Mouse (Mus musculus): ENCODE results near the gene Dmgdh. TPM values are rescaled to one million over a fixed set of nuclear protein-coding genes. Genes with fewer than 3 reads are reported as not detected.

The Dmgdh gene
- polyA plus RNA-seq, 1 experiment from 2014 or later: 0.07 TPM

- H3K27ac ChIP-seq (ENCODE audit: low read depth, low read length): no peak overlapping the region
- WGBS: 18% methylated on average over 14 of the region's 14 CpGs
- ATAC-seq (ENCODE audit: low read depth): 0 out of 2 replicates have a peak, but pooled peaks have one; percentile 54
Observed at GRCm38 (mm10) chr13:93758149-93758898, 84.1 kb downstream of the Dmgdh start.

GRCm38 (mm10) chr13:93761831-93762230 lies 87.6 kb downstream of the Dmgdh start:
- H3K36me3 ChIP-seq (ENCODE audit: control insufficient read depth, insufficient read depth, low read length): no peaks in the 10 kb centered on the region
- no peaks in the 10 kb centered on the region for H3K4me1 ChIP-seq (ENCODE audit: control insufficient read depth, insufficient read depth, low read length)
- no peaks in the 10 kb centered on the region for H3K27me3 ChIP-seq (ENCODE audit: control insufficient read depth, insufficient read depth, low read length)
- no peak for ATAC-seq (ENCODE audit: low read depth)
- H3K4me2 ChIP-seq (ENCODE audit: low read depth, low read length): no peak overlapping the region
- WGBS: 97% methylated on average over 8 of the region's 8 CpGs
- no peak overlapping the region for H3K4me3 ChIP-seq (ENCODE audit: low read depth, low read length)
- H3K27ac ChIP-seq (ENCODE audit: low read depth, low read length): no peak overlapping the region
- no peak overlapping the region for H3K9ac ChIP-seq (replicated peaks; ENCODE audit: low read depth, low read length)
- H3K9me3 ChIP-seq (ENCODE audit: control insufficient read depth, low read length): no peaks in the 10 kb centered on the region

More at GRCm38 (mm10) chr13:93758149-93758898, 84.1 kb downstream of the Dmgdh start:
- Histone ChIP-seq H3K36me3 (ENCODE audit: control insufficient read depth, insufficient read depth, low read length) (no peaks in the 10 kb centered on the region), H3K4me1 (ENCODE audit: control insufficient read depth, insufficient read depth, low read length) (no peaks in the 10 kb centered on the region), H3K4me3 (ENCODE audit: low read depth, low read length) (no peak overlapping the region), H3K4me2 (ENCODE audit: low read depth, low read length) (no peak overlapping the region), H3K9me3 (ENCODE audit: control insufficient read depth, low read length) (no peaks in the 10 kb centered on the region), H3K27me3 (ENCODE audit: control insufficient read depth, insufficient read depth, low read length) (no peaks in the 10 kb centered on the region), H3K9ac (replicated peaks; ENCODE audit: low read depth, low read length) (no peak overlapping the region)

- H3K27ac ChIP-seq (ENCODE audit: low read depth, low read length): no peak overlapping the region
- 85% methylated on average over 3 of the region's 3 CpGs for WGBS
- ATAC-seq (ENCODE audit: low read depth): no peak
Observed at GRCm38 (mm10) chr13:93762879-93763278, 88.6 kb downstream of the Dmgdh start.

GRCm38 (mm10) chr13:93764321-93764973 lies 90.2 kb downstream of the Dmgdh start:
- Histone ChIP-seq H3K36me3 (ENCODE audit: control insufficient read depth, insufficient read depth, low read length) (no peaks in the 10 kb centered on the region), H3K9me3 (ENCODE audit: control insufficient read depth, low read length) (no peaks in the 10 kb centered on the region), H3K27me3 (ENCODE audit: control insufficient read depth, insufficient read depth, low read length) (no peaks in the 10 kb centered on the region), H3K4me1 (ENCODE audit: control insufficient read depth, insufficient read depth, low read length) (no peaks in the 10 kb centered on the region), H3K9ac (replicated peaks; ENCODE audit: low read depth, low read length) (no peak overlapping the region), H3K4me3 (ENCODE audit: low read depth, low read length) (no peak overlapping the region), H3K4me2 (ENCODE audit: low read depth, low read length) (no peak overlapping the region), H3K27ac (ENCODE audit: low read depth, low read length) (no peak overlapping the region)
- WGBS: 90% methylated on average over 13 of the region's 13 CpGs
- no peak for ATAC-seq (ENCODE audit: low read depth)

More at GRCm38 (mm10) chr13:93762879-93763278, 88.6 kb downstream of the Dmgdh start:
- Histone ChIP-seq H3K9ac (replicated peaks; ENCODE audit: low read depth, low read length) (no peak overlapping the region), H3K9me3 (ENCODE audit: control insufficient read depth, low read length) (no peaks in the 10 kb centered on the region), H3K36me3 (ENCODE audit: control insufficient read depth, insufficient read depth, low read length) (no peaks in the 10 kb centered on the region), H3K4me3 (ENCODE audit: low read depth, low read length) (no peak overlapping the region), H3K4me2 (ENCODE audit: low read depth, low read length) (no peak overlapping the region), H3K4me1 (ENCODE audit: control insufficient read depth, insufficient read depth, low read length) (no peaks in the 10 kb centered on the region), H3K27me3 (ENCODE audit: control insufficient read depth, insufficient read depth, low read length) (no peaks in the 10 kb centered on the region)

- 28% methylated on average over 9 of the region's 9 CpGs for WGBS
- Histone ChIP-seq H3K4me2 (ENCODE audit: low read depth, low read length) (peak overlapping the region; percentile 98), H3K27me3 (ENCODE audit: control insufficient read depth, insufficient read depth, low read length) (no peaks in the 10 kb centered on the region), H3K9ac (replicated peaks; ENCODE audit: low read depth, low read length) (peak overlapping the region; percentile 90), H3K9me3 (ENCODE audit: control insufficient read depth, low read length) (no peaks in the 10 kb centered on the region), H3K27ac (ENCODE audit: low read depth, low read length) (peak overlapping the region; percentile 87), H3K36me3 (ENCODE audit: control insufficient read depth, insufficient read depth, low read length) (no peaks in the 10 kb centered on the region), H3K4me1 (ENCODE audit: control insufficient read depth, insufficient read depth, low read length) (no peaks in the 10 kb centered on the region), H3K4me3 (ENCODE audit: low read depth, low read length) (peak overlapping the region; percentile 63)
- peak; percentile 18; the same call in 1 of the 2 replicates for ATAC-seq (ENCODE audit: low read depth)
Observed at GRCm38 (mm10) chr13:93771031-93771587, 96.9 kb downstream of the Dmgdh start.

- no peaks in the 10 kb centered on the region for H3K36me3 ChIP-seq (ENCODE audit: control insufficient read depth, insufficient read depth, low read length)
- peak within 1 kb of the TSS; percentile 90 for H3K9ac ChIP-seq (replicated peaks; ENCODE audit: low read depth, low read length)
- peak within 1 kb of the TSS; percentile 98 for H3K4me2 ChIP-seq (ENCODE audit: low read depth, low read length)
- WGBS: under 1% methylated on average over 66 of the region's 66 CpGs
- peak; percentile 95 for ATAC-seq (ENCODE audit: low read depth)
- peak within 1 kb of the TSS; percentile 87 for H3K27ac ChIP-seq (ENCODE audit: low read depth, low read length)
- H3K9me3 ChIP-seq (ENCODE audit: control insufficient read depth, low read length): no peaks in the 10 kb centered on the region
- peak within 1 kb of the TSS; percentile 63 for H3K4me3 ChIP-seq (ENCODE audit: low read depth, low read length)
- no peaks in the 10 kb centered on the region for H3K27me3 ChIP-seq (ENCODE audit: control insufficient read depth, insufficient read depth, low read length)
- no peaks in the 10 kb centered on the region for H3K4me1 ChIP-seq (ENCODE audit: control insufficient read depth, insufficient read depth, low read length)
Observed at GRCm38 (mm10) chr13:93771588-93772278, 97.5 kb downstream of the Dmgdh start, which contains the start of gene Arsb. Arsb (plus strand) TSS chr13:93771630.

- Histone ChIP-seq H3K4me3 (ENCODE audit: low read depth, low read length) (peak overlapping the region; percentile 63), H3K9me3 (ENCODE audit: control insufficient read depth, low read length) (no peaks in the 10 kb centered on the region), H3K36me3 (ENCODE audit: control insufficient read depth, insufficient read depth, low read length) (no peaks in the 10 kb centered on the region), H3K9ac (replicated peaks; ENCODE audit: low read depth, low read length) (peak overlapping the region; percentile 90), H3K4me1 (ENCODE audit: control insufficient read depth, insufficient read depth, low read length) (no peaks in the 10 kb centered on the region), H3K27ac (ENCODE audit: low read depth, low read length) (peak overlapping the region; percentile 87), H3K27me3 (ENCODE audit: control insufficient read depth, insufficient read depth, low read length) (no peaks in the 10 kb centered on the region), H3K4me2 (ENCODE audit: low read depth, low read length) (peak overlapping the region; percentile 98)
- no peak; the same call in none of the 2 replicates for ATAC-seq (ENCODE audit: low read depth)
- 30% methylated on average over 8 of the region's 8 CpGs for WGBS
Observed at GRCm38 (mm10) chr13:93772279-93772636, 98.0 kb downstream of the Dmgdh start.

GRCm38 (mm10) chr13:93772861-93773260 lies 98.6 kb downstream of the Dmgdh start:
- H3K27ac ChIP-seq (ENCODE audit: low read depth, low read length): no peak overlapping the region
- no peaks in the 10 kb centered on the region for H3K27me3 ChIP-seq (ENCODE audit: control insufficient read depth, insufficient read depth, low read length)
- peak overlapping the region; percentile 98; the same call in 1 of the 2 replicates for H3K4me2 ChIP-seq (ENCODE audit: low read depth, low read length)
- H3K36me3 ChIP-seq (ENCODE audit: control insufficient read depth, insufficient read depth, low read length): no peaks in the 10 kb centered on the region
- H3K9me3 ChIP-seq (ENCODE audit: control insufficient read depth, low read length): no peaks in the 10 kb centered on the region
- no peaks in the 10 kb centered on the region for H3K4me1 ChIP-seq (ENCODE audit: control insufficient read depth, insufficient read depth, low read length)
- 47% methylated on average over 7 of the region's 7 CpGs for WGBS
- no peak overlapping the region for H3K9ac ChIP-seq (replicated peaks; ENCODE audit: low read depth, low read length)
- ATAC-seq (ENCODE audit: low read depth): no peak
- H3K4me3 ChIP-seq (ENCODE audit: low read depth, low read length): peak overlapping the region; percentile 63; the same call in 1 of the 2 replicates

Data from neural tube, embryonic 14.5 days (tissue).